Mouse (Mus musculus) ovary, postnatal 10 days (tissue): ENCODE measurements around the gene Rbms1.

Source experiments
- DNase-seq: peaks from one replicate; pipeline ENCODE4 v3.0.0; 2022; ENCODE audit warnings: low spot score

Gene Rbms1

DNA sequence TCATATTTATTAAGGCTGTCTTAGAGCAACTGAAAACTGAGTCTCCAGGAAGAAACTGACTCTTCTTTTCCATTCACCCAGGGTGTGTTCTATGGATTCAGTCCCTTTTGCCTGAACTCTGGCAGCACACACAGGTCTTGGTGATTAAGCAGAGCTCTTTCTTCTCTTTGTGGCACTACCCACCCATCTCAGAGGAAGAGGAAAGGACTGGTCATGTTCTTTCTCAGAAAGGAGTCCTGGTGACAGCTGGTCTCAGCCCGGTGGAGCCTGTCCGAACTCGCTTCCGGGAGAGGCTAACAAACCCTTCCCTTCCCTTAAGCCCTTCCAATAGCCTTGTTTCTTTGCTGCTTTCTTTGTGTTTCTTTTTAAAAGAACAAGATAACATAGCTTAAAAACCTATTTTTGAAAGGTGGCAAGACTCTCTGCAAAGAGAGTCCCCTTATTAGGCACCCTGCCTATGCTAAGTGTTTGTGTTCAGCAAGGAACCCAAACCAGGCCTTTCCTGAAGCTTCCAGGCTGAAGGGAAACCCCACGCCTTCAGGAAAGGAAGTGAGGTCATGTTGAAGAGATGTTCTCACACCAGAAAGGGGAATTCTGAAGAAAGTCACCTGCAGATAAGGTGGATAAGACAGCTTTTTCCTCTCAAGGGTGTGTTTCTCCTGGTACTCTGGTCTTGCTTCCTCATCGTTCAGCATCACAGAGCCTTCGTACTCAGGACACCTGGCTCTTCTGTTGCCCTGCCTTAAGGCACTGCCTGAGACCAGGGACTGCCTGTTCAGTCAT is 251.7 kb downstream of the Rbms1 start:
- DNase-seq, result no peak

DNA sequence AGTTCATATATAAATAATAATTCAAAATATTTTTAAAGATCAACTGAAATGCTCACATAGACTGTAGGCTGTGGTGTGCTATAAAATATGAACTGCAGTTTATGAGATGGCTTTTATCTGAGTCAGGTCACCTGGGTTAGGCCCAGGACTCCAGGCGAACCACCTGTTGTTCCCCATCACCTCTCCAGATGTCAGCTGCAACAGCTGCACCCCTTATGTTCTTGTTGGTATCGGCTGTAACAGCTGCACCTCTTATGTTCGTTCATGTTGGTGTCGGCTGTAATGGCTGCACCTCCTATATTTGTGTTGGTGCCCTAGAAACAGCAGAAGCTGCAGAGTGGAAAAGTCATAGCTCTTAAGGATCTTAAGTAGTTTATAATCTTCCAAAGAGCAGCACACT is 252.7 kb downstream of the Rbms1 start:
- no peak for DNase-seq

DNA sequence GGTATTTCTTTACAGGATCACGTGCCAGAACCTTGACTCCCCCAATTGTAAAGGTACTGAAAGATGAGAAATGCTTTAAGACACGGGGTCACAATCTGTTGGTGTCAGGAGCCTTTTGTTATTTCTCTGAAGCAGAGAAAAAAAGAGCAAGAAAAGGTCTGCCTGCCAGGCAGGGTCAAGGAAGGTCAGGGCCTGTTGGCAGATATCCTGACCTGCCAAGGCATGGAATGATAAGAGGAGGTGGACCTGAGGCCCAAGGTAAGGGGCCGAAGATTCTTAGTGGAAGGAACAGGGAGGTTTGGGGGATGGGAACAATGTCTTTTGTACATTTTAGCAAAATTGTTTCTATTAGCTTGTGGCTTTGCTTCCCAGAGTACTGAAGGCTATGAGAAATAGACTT is 254.3 kb downstream of the Rbms1 start:
- no peak for DNase-seq

DNA sequence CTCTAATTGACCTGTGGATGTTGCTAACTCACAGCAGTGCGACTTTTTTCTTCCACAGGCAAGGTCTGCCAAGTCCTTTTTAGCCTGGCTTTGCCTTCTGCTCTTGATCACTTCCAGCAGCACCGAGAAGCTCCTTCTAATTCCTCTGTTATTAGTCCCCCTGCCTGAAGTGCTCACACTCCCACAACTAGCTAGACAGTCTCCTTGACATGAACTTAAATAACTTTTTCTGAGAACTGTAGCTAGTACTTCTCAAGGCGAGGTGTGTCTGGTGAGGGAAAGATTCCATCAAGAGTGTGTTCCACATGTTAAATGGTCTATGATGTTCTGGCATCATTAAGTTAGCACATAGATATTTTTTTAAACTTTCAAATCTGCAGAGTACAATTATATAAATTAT is 256.1 kb downstream of the Rbms1 start:
- DNase-seq, result no peak

GRCm38 (mm10) chr2:60705426-60705825 is 257.6 kb downstream of the Rbms1 start:
- no peak for DNase-seq

GRCm38 (mm10) chr2:60703315-60703714 is 259.7 kb downstream of the Rbms1 start:
- DNase-seq, result no peak

DNA sequence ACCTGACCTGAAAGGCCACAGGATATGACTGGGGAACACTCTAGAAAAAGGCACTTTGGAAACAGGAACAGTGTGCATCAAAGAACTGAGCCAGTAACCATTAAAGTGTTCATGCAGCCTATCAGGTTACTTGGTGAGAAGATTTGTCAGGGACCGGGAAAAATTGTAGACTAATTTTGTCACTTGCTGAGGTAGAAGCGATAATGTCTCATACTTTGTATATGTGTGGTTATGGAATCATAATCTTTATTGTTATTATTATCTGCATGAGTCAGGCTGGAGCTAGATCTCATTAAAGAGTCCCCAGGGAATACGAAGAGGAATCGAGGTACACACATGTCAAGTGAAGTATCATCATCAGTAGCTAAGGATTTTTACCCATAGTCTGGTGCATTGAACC is 262.0 kb downstream of the Rbms1 start:
- DNase-seq, result no peak
